26 mouse cellular contexts compared by ENCODE assay signal in the genomic region with DNA sequence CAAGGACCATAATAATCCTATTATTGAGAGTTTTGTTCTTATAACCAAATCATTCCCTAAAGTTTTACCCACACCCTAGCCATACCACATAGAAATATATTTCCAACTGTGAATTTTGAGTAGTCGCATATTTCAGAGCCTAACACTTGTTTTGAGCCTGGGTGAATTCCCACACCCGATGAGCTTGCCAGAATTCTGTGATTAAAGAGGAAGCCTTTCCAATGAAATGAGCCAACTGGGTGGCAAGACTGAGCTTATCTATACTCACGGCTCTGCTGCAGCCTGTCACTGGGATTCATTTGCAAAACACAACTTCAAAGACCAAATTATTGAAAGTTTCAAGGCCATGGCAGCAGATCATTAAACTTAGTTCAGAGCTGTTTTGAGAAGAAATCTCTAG.
DNase-seq lines count a peak whose midpoint lies in the region; ATAC-seq and TF ChIP-seq lines count a peak whose summit lies in the region.
"Had no signal": no experiment of that assay in that cellular context is flagged by ENCODE, and none has a peak within 500 bp of the region (broad histone marks: within the 10 kb centered on the region; RNA-seq: fewer than 3 reads in every experiment).

No protein-coding gene starts in this region.

- no peaks in the 10 kb centered on the region for H3K36me3 ChIP-seq in forebrain, postnatal 0 days (ENCODE audit: insufficient read depth)
- no peaks in the 10 kb centered on the region for H3K36me3 ChIP-seq in forebrain, embryonic 11.5 days (ENCODE audit: control insufficient read depth, insufficient read depth, low read length)
- H3K36me3 ChIP-seq: forebrain, embryonic 12.5 days; heart, embryonic 12.5 days; heart, embryonic 15.5 days; hindbrain, embryonic 10.5 days; hindbrain, embryonic 13.5 days; intestine, embryonic 15.5 days had no signal

- no peak overlapping the region for H3K9ac ChIP-seq in forebrain, postnatal 0 days
- no peak overlapping the region for H3K9ac ChIP-seq in forebrain, embryonic 11.5 days (ENCODE audit: low read length)
- H3K9ac ChIP-seq: forebrain, embryonic 12.5 days; heart, embryonic 12.5 days; heart, embryonic 15.5 days; hindbrain, embryonic 13.5 days; intestine, embryonic 15.5 days had no signal

- peak; percentile 34 for ATAC-seq in forebrain, postnatal 0 days
- no peak for ATAC-seq in forebrain, embryonic 11.5 days (replicated peaks; ENCODE audit: low FRiP score)
- ATAC-seq: CD4-positive, CD25-positive, alpha-beta regulatory T cell, adult 4 months; hindbrain, embryonic 16.5 days; intestine, embryonic 15.5 days had no signal

- H3K27ac ChIP-seq in forebrain, postnatal 0 days (ENCODE audit: low read depth, low read length) = no peak overlapping the region
- H3K27ac ChIP-seq in forebrain, embryonic 11.5 days (ENCODE audit: low read depth, low read length) = no peak overlapping the region
- H3K27ac ChIP-seq: forebrain, embryonic 12.5 days; heart, embryonic 15.5 days; hindbrain, embryonic 10.5 days; hindbrain, embryonic 13.5 days; intestine, embryonic 15.5 days had no signal

- no peak overlapping the region for H3K4me3 ChIP-seq in forebrain, postnatal 0 days (ENCODE audit: low read depth, low read length)
- H3K4me3 ChIP-seq in forebrain, embryonic 11.5 days (ENCODE audit: low read depth, low read length) = no peak overlapping the region
- H3K4me3 ChIP-seq: forebrain, embryonic 12.5 days; heart, embryonic 12.5 days; heart, embryonic 15.5 days; hindbrain, embryonic 10.5 days; hindbrain, embryonic 13.5 days; intestine, embryonic 15.5 days had no signal

- H3K4me2 ChIP-seq in forebrain, postnatal 0 days (ENCODE audit: low read depth) = no peak overlapping the region
- no peak overlapping the region for H3K4me2 ChIP-seq in forebrain, embryonic 11.5 days (ENCODE audit: low read depth, low read length, severe bottlenecking)
- H3K4me2 ChIP-seq: forebrain, embryonic 12.5 days; heart, embryonic 12.5 days; heart, embryonic 15.5 days; hindbrain, embryonic 13.5 days; intestine, embryonic 15.5 days had no signal

- WGBS in forebrain, postnatal 0 days = 35% methylated on average over 3 of the region's 3 CpGs
- 80% methylated on average over 3 of the region's 3 CpGs for WGBS in forebrain, embryonic 11.5 days

- H3K9me3 ChIP-seq in forebrain, postnatal 0 days (ENCODE audit: low read length) = no peaks in the 10 kb centered on the region
- no peaks in the 10 kb centered on the region for H3K9me3 ChIP-seq in forebrain, embryonic 11.5 days (ENCODE audit: control insufficient read depth, low read length)
- H3K9me3 ChIP-seq: forebrain, embryonic 12.5 days; heart, embryonic 12.5 days; heart, embryonic 15.5 days; intestine, embryonic 15.5 days had no signal

- peak; percentile 73 for DNase-seq in forebrain, postnatal 0 days
- DNase-seq in forebrain, embryonic 11.5 days (ENCODE audit: low spot score) = no peak
- DNase-seq in layer of hippocampus, postnatal 14 days (ENCODE audit: low spot score in 2 of 2) = peak; percentile 10 to 54
- no peak for DNase-seq in layer of hippocampus, adult 9-10 months (ENCODE audit: low spot score)
- peak; percentile 36 for DNase-seq in brain, adult 2 months (ENCODE audit: low read depth, low spot score)
- DNase-seq in brain, embryonic 14.5 days (ENCODE audit: low read depth) = peak; percentile 51
- DNase-seq in urinary bladder, adult 18-20 months (ENCODE audit: low spot score in 2 of 2) = no peak
- no peak for DNase-seq in kidney, adult 18-20 months
- DNase-seq: adrenal gland, adult 2 months; adrenal gland, postnatal 25 days; cerebellum, adult 11-12 months; cerebellum, adult 8-10 months; cerebellum, postnatal 36 days; embryo, embryonic 11 days; gastrocnemius, postnatal 25 days; heart, adult 18-20 months; heart, postnatal 10 days; heart, postnatal 36 days had no signal

- no peak for TF ChIP-seq POLR2A in brain, embryonic 14.5 days (IDR thresholded peaks at IDR 0.05; ENCODE audit: borderline replicate concordance, extremely low read depth, insufficient read depth, insufficient read length, poor library complexity, severe bottlenecking)

- H3K27me3 ChIP-seq in forebrain, postnatal 0 days (ENCODE audit: insufficient read depth, low read length) = no peaks in the 10 kb centered on the region
- no peaks in the 10 kb centered on the region for H3K27me3 ChIP-seq in forebrain, embryonic 11.5 days (ENCODE audit: control insufficient read depth, insufficient read depth, low read length)
- H3K27me3 ChIP-seq: forebrain, embryonic 12.5 days; heart, embryonic 12.5 days; heart, embryonic 15.5 days; hindbrain, embryonic 13.5 days; intestine, embryonic 15.5 days had no signal

- TF ChIP-seq CTCF in forebrain, postnatal 0 days (IDR thresholded peaks at IDR 0.05; ENCODE audit: low read depth) = no peak
- TF ChIP-seq CTCF in brain, embryonic 14.5 days (IDR thresholded peaks at IDR 0.05; ENCODE audit: borderline replicate concordance, extremely low read depth, insufficient read depth, insufficient read length) = no peak

- H3K4me1 ChIP-seq in forebrain, postnatal 0 days (ENCODE audit: insufficient read depth) = no peaks in the 10 kb centered on the region
- H3K4me1 ChIP-seq in forebrain, embryonic 11.5 days (replicated peaks; ENCODE audit: control insufficient read depth, insufficient read depth, low read length) = no peaks in the 10 kb centered on the region
- H3K4me1 ChIP-seq: forebrain, embryonic 12.5 days; heart, embryonic 12.5 days; heart, embryonic 15.5 days; hindbrain, embryonic 10.5 days; hindbrain, embryonic 13.5 days; intestine, embryonic 15.5 days had no signal

Comparison
In these comparisons a context has a peak if more than half of its experiments do, and no peak if none do; other contexts are left out.
1. DNase-seq: peak in forebrain, postnatal 0 days (single experiment), layer of hippocampus, postnatal 14 days (2 of 2), brain, adult 2 months (single experiment) and brain, embryonic 14.5 days (single experiment); none in forebrain, embryonic 11.5 days (single experiment), layer of hippocampus, adult 9-10 months (single experiment), urinary bladder, adult 18-20 months (0 of 2) and kidney, adult 18-20 months (single experiment).